Mouse (Mus musculus): ENCODE results near the gene Spata21. TPM values are rescaled to one million over a fixed set of nuclear protein-coding genes. Genes with fewer than 3 reads are reported as not detected.
A peak's percentile ranks its signal among the peaks of the same experiment; 100 is the strongest.

Spata21 gene
- polyA plus RNA-seq, 1 experiment, result not detected

GRCm38 (mm10) chr4:141053138-141053537 is 35.0 kb upstream of the Spata21 start:
- TF ChIP-seq MYOG (IDR thresholded peaks at IDR 0.05; ENCODE audit: control insufficient read depth, extremely low read depth, insufficient read length) (no peak), FOSL1 (IDR thresholded peaks at IDR 0.05; ENCODE audit: insufficient read depth, low read length, poor library complexity, severe bottlenecking) (no peak), MAX (IDR thresholded peaks at IDR 0.05) (no peak), MYOD1 (IDR thresholded peaks at IDR 0.05; ENCODE audit: control insufficient read depth, insufficient read length, low read depth) (no peak), CEBPB (IDR thresholded peaks at IDR 0.05; ENCODE audit: low read depth) (no peak), CTCF (IDR thresholded peaks at IDR 0.05; ENCODE audit: control insufficient read depth, insufficient read depth, insufficient read length) (no peak), USF1 (IDR thresholded peaks at IDR 0.05; ENCODE audit: low read depth) (no peak)
- H3ac ChIP-seq (ENCODE audit: control insufficient read depth, insufficient read length, low read depth), result no peak overlapping the region
- no peak overlapping the region for H3K4me3 ChIP-seq (ENCODE audit: insufficient read depth, poor library complexity, severe bottlenecking)
- H3K79me2 ChIP-seq (ENCODE audit: control insufficient read depth, insufficient read depth), result no peaks in the 10 kb centered on the region
- H3K36me3 ChIP-seq (ENCODE audit: control insufficient read depth, insufficient read depth), result no peaks in the 10 kb centered on the region
- H3K79me3 ChIP-seq (ENCODE audit: low read depth), result no peaks in the 10 kb centered on the region
- no peaks in the 10 kb centered on the region for H3K27me3 ChIP-seq (ENCODE audit: control insufficient read depth, insufficient read depth, insufficient read length)

GRCm38 (mm10) chr4:141053568-141054161 is 34.5 kb upstream of the Spata21 start:
- TF ChIP-seq USF1 (IDR thresholded peaks at IDR 0.05; ENCODE audit: low read depth) (no peak), FOSL1 (IDR thresholded peaks at IDR 0.05; ENCODE audit: insufficient read depth, low read length, poor library complexity, severe bottlenecking) (no peak), CEBPB (IDR thresholded peaks at IDR 0.05; ENCODE audit: low read depth) (no peak), MAX (IDR thresholded peaks at IDR 0.05) (no peak)
- H3K79me2 ChIP-seq (ENCODE audit: control insufficient read depth, insufficient read depth), result no peaks in the 10 kb centered on the region
- H3K27me3 ChIP-seq (ENCODE audit: control insufficient read depth, insufficient read depth, insufficient read length), result no peaks in the 10 kb centered on the region
- no peak overlapping the region for H3ac ChIP-seq (ENCODE audit: control insufficient read depth, insufficient read length, low read depth)
- no peak overlapping the region for H3K4me3 ChIP-seq (ENCODE audit: insufficient read depth, poor library complexity, severe bottlenecking)
- H3K36me3 ChIP-seq (ENCODE audit: control insufficient read depth, insufficient read depth), result no peaks in the 10 kb centered on the region
- no peaks in the 10 kb centered on the region for H3K79me3 ChIP-seq (ENCODE audit: low read depth)

GRCm38 (mm10) chr4:141056970-141057369 is 31.2 kb upstream of the Spata21 start:
- Histone ChIP-seq H3K36me3 (ENCODE audit: control insufficient read depth, insufficient read depth) (no peaks in the 10 kb centered on the region), H3K27me3 (ENCODE audit: control insufficient read depth, insufficient read depth, insufficient read length) (no peaks in the 10 kb centered on the region), H3K79me2 (ENCODE audit: control insufficient read depth, insufficient read depth) (no peaks in the 10 kb centered on the region), H3ac (ENCODE audit: control insufficient read depth, insufficient read length, low read depth) (no peak overlapping the region), H3K79me3 (ENCODE audit: low read depth) (no peaks in the 10 kb centered on the region), H3K4me3 (ENCODE audit: insufficient read depth, poor library complexity, severe bottlenecking) (no peak overlapping the region)
- TF ChIP-seq CTCF (IDR thresholded peaks at IDR 0.05; ENCODE audit: control insufficient read depth, insufficient read depth, insufficient read length) (no peak), FOSL1 (IDR thresholded peaks at IDR 0.05; ENCODE audit: insufficient read depth, low read length, poor library complexity, severe bottlenecking) (no peak), MYOD1 (IDR thresholded peaks at IDR 0.05; ENCODE audit: control insufficient read depth, insufficient read length, low read depth) (no peak), MYOG (IDR thresholded peaks at IDR 0.05; ENCODE audit: control insufficient read depth, extremely low read depth, insufficient read length) (no peak), CEBPB (IDR thresholded peaks at IDR 0.05; ENCODE audit: low read depth) (no peak), USF1 (IDR thresholded peaks at IDR 0.05; ENCODE audit: low read depth) (no peak), MAX (IDR thresholded peaks at IDR 0.05) (no peak)

GRCm38 (mm10) chr4:141058835-141059234 is 29.3 kb upstream of the Spata21 start:
- Histone ChIP-seq H3K4me3 (ENCODE audit: insufficient read depth, poor library complexity, severe bottlenecking) (no peak overlapping the region), H3ac (ENCODE audit: control insufficient read depth, insufficient read length, low read depth) (no peak overlapping the region)
- TF ChIP-seq MYOD1 (IDR thresholded peaks at IDR 0.05; ENCODE audit: control insufficient read depth, insufficient read length, low read depth), result no peak
- TF ChIP-seq USF1 (IDR thresholded peaks at IDR 0.05; ENCODE audit: low read depth), result no peak
- TF ChIP-seq CTCF (IDR thresholded peaks at IDR 0.05; ENCODE audit: control insufficient read depth, insufficient read depth, insufficient read length), result no peak
- TF ChIP-seq FOSL1 (IDR thresholded peaks at IDR 0.05; ENCODE audit: insufficient read depth, low read length, poor library complexity, severe bottlenecking), result no peak
- no peak for TF ChIP-seq MYOG (IDR thresholded peaks at IDR 0.05; ENCODE audit: control insufficient read depth, extremely low read depth, insufficient read length)
- TF ChIP-seq MAX (IDR thresholded peaks at IDR 0.05), result no peak
- no peak for TF ChIP-seq CEBPB (IDR thresholded peaks at IDR 0.05; ENCODE audit: low read depth)

GRCm38 (mm10) chr4:141059616-141060425 is 28.3 kb upstream of the Spata21 start:
- peak overlapping the region; percentile 73 for H3ac ChIP-seq (ENCODE audit: control insufficient read depth, insufficient read length, low read depth)
- H3K36me3 ChIP-seq (ENCODE audit: control insufficient read depth, insufficient read depth), result no peaks in the 10 kb centered on the region
- H3K79me3 ChIP-seq (ENCODE audit: low read depth), result no peaks in the 10 kb centered on the region
- no peaks in the 10 kb centered on the region for H3K27me3 ChIP-seq (ENCODE audit: control insufficient read depth, insufficient read depth, insufficient read length)
- H3K4me3 ChIP-seq (ENCODE audit: insufficient read depth, poor library complexity, severe bottlenecking), result peak overlapping the region; percentile 55
- TF ChIP-seq FOSL1 (IDR thresholded peaks at IDR 0.05; ENCODE audit: insufficient read depth, low read length, poor library complexity, severe bottlenecking), result no peak
- no peak for TF ChIP-seq MYOG (IDR thresholded peaks at IDR 0.05; ENCODE audit: control insufficient read depth, extremely low read depth, insufficient read length)
- no peak for TF ChIP-seq CEBPB (IDR thresholded peaks at IDR 0.05; ENCODE audit: low read depth)
- no peaks in the 10 kb centered on the region for H3K79me2 ChIP-seq (ENCODE audit: control insufficient read depth, insufficient read depth)

More at GRCm38 (mm10) chr4:141058835-141059234, 29.3 kb upstream of the Spata21 start:
- H3K79me3 ChIP-seq (ENCODE audit: low read depth), result no peaks in the 10 kb centered on the region
- H3K27me3 ChIP-seq (ENCODE audit: control insufficient read depth, insufficient read depth, insufficient read length), result no peaks in the 10 kb centered on the region
- no peaks in the 10 kb centered on the region for H3K36me3 ChIP-seq (ENCODE audit: control insufficient read depth, insufficient read depth)
- H3K79me2 ChIP-seq (ENCODE audit: control insufficient read depth, insufficient read depth), result no peaks in the 10 kb centered on the region

Measured in C2C12 (cell line).